ENCODE assay signal across 8 mouse cellular contexts in the genomic region with DNA sequence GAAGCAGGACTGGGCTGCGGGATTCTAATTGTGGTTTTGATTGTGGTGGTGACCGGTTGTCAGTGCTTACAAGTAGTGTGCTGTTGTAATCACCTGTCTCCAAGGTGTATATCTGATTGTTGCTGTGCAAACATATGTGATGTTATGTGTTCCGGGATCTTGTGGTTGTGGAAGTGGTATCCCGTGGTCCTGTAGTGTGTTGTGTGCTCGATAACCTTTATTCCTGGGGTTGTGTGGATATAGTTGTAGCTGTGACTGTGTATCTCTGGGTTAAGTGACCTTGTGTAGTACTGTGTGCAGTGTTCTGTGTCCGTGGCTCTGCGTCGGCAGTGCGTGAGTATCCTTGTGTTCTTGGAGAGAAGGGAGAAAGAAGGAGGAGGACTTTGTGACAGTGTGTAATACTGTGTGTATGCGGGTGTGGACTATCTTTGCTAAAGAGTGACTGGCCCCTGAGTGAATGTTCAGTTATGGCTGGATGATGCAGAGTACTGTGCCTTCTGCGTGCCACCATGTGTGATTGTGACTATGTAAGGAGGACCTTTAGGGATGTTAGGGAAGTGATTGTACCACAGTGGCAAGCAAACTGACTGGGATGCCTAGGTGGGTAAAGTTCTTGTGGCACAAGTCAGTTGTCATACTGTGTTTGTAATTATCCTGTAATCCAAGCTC. TPM values are rescaled to one million over a fixed set of nuclear protein-coding genes. Genes with fewer than 3 reads are reported as not detected.
DNase-seq lines count a peak whose midpoint lies in the region; ATAC-seq and TF ChIP-seq lines count a peak whose summit lies in the region.

No protein-coding gene starts in this region.

- TF ChIP-seq POLR2A in CH12.LX (IDR thresholded peaks at IDR 0.05; ENCODE audit: low read depth, low read length): no peak

- peak; percentile 77 for DNase-seq in heart, adult 11 months
- no peak for DNase-seq in heart, postnatal 10 days
- DNase-seq in CH12.LX (ENCODE audit: extremely low read depth): no peak
- no peak for DNase-seq in urinary bladder, postnatal 36 days (ENCODE audit: low spot score in 2 of 2)
- DNase-seq in cerebellum, postnatal 36 days: no peak
- DNase-seq in thymus, postnatal 25 days: no peak

- TF ChIP-seq CTCF in CH12.LX (conservative IDR thresholded peaks at IDR 0.05 in 1 of 2, IDR thresholded peaks at IDR 0.05 in 1 of 2; ENCODE audit: low read depth in 2 of 2, low read length in 2 of 2): no peak

- H3K9ac ChIP-seq in CH12.LX (ENCODE audit: insufficient read depth, low read depth): peak overlapping the region; percentile 83
- peak overlapping the region; percentile 83 for H3K9ac ChIP-seq in forebrain, embryonic 15.5 days (replicated peaks)
- H3K9ac ChIP-seq in liver, embryonic 16.5 days (ENCODE audit: low read depth, low read length): peak overlapping the region; percentile 91

- no peak for TF ChIP-seq RAD21 in CH12.LX (IDR thresholded peaks at IDR 0.05; ENCODE audit: low read depth, low read length)

- H3K4me3 ChIP-seq in CH12.LX (replicated peaks in 1 of 3; ENCODE audit: low read depth in 2 of 3, low read length in 2 of 3, poor library complexity in 1 of 3): peak overlapping the region; percentile 86 to 98 (median 94)
- H3K4me3 ChIP-seq in forebrain, embryonic 15.5 days: peak overlapping the region; percentile 82
- H3K4me3 ChIP-seq in liver, embryonic 16.5 days (ENCODE audit: low read depth, low read length): peak overlapping the region; percentile 88

- H3K4me1 ChIP-seq in CH12.LX (ENCODE audit: control insufficient read depth in 1 of 2, insufficient read depth in 2 of 2): peaks cover 6 to 16% of the 10 kb centered on the region in 2 experiments
- H3K4me1 ChIP-seq in forebrain, embryonic 15.5 days: peaks cover 28% of the 10 kb centered on the region
- peaks cover 14% of the 10 kb centered on the region for H3K4me1 ChIP-seq in liver, embryonic 16.5 days (ENCODE audit: control insufficient read depth, low read depth, low read length)

- peaks cover 8 to 32% of the 10 kb centered on the region in 2 experiments for H3K36me3 ChIP-seq in CH12.LX (replicated peaks in 1 of 2; ENCODE audit: control insufficient read depth in 1 of 2, insufficient read depth in 1 of 2, low read length in 1 of 2)
- peaks cover 19% of the 10 kb centered on the region for H3K36me3 ChIP-seq in forebrain, embryonic 15.5 days
- H3K36me3 ChIP-seq in liver, embryonic 16.5 days (ENCODE audit: control insufficient read depth, insufficient read depth): peaks cover 7% of the 10 kb centered on the region; the same call in 1 of the 2 replicates

- peaks cover 39% of the 10 kb centered on the region for H3K79me2 ChIP-seq in CH12.LX (replicated peaks; ENCODE audit: control insufficient read depth, extremely low read depth, insufficient read depth, poor library complexity, severe bottlenecking)

- in situ Hi-C loops in CH12.LX (cut with MboI; ENCODE audit: low pct_ligation_motif_present, low pct_unique_long_range_greater_than_20kb, low sequenced_read_pairs): no loop called here

- ATAC-seq in forebrain, embryonic 15.5 days (replicated peaks): peak; percentile 46
- ATAC-seq in liver, embryonic 16.5 days (ENCODE audit: low read depth): no peak

- H3K9me3 ChIP-seq in CH12.LX (replicated peaks; ENCODE audit: low read length): peaks cover 20% of the 10 kb centered on the region
- 0 out of 2 replicates have a peak, but pooled peaks cover 4% of the 10 kb centered on the region for H3K9me3 ChIP-seq in forebrain, embryonic 15.5 days
- no peaks in the 10 kb centered on the region for H3K9me3 ChIP-seq in liver, embryonic 16.5 days (replicated peaks; ENCODE audit: control insufficient read depth, low read length)

- no peaks in the 10 kb centered on the region for H3K27me3 ChIP-seq in CH12.LX (replicated peaks)
- no peaks in the 10 kb centered on the region for H3K27me3 ChIP-seq in forebrain, embryonic 15.5 days
- H3K27me3 ChIP-seq in liver, embryonic 16.5 days (ENCODE audit: control insufficient read depth, insufficient read depth, low read depth, low read length): no peaks in the 10 kb centered on the region

- intact Hi-C loops in heart, postnatal 10 days (cut with DNase I): no loop called here

- 26% methylated on average over 11 of the region's 11 CpGs for WGBS in forebrain, embryonic 15.5 days
- WGBS in liver, embryonic 16.5 days (ENCODE audit: insufficient replicate concordance): 17% methylated on average over 11 of the region's 11 CpGs

- no peak for TF ChIP-seq EP300 in CH12.LX (IDR thresholded peaks at IDR 0.05; ENCODE audit: low read length)

- peak overlapping the region; percentile 71 for H3K4me2 ChIP-seq in CH12.LX (ENCODE audit: insufficient read depth, low read depth, poor library complexity, severe bottlenecking)
- peak overlapping the region; percentile 58 for H3K4me2 ChIP-seq in forebrain, embryonic 15.5 days (replicated peaks)
- peak overlapping the region; percentile 89 for H3K4me2 ChIP-seq in liver, embryonic 16.5 days (ENCODE audit: low read depth, low read length)

- dilution Hi-C loops in CH12.LX (cut with MboI; ENCODE audit: extremely low pct_ligation_motif_present, extremely low pct_unique_long_range_greater_than_20kb, low sequenced_read_pairs): no loop called here

- H3K27ac ChIP-seq in CH12.LX (ENCODE audit: insufficient read depth, low read depth): no peak overlapping the region
- H3K27ac ChIP-seq in forebrain, embryonic 15.5 days (replicated peaks): peak overlapping the region; percentile 91
- peak overlapping the region; percentile 88 for H3K27ac ChIP-seq in liver, embryonic 16.5 days (ENCODE audit: low read length)

TF ChIP-seq in CH12.LX, 34 proteins besides CTCF, POLR2A, EP300 and RAD21:
- TF ChIP-seq ZMIZ1 (IDR thresholded peaks at IDR 0.05; ENCODE audit: low read depth, low read length) (0 out of 2 replicates have a peak, but pooled peaks have one; percentile 32), ELF1 (IDR thresholded peaks at IDR 0.05; ENCODE audit: low read depth, low read length) (no peak)

RNA-seq across cellular contexts. Expression of a gene that starts 0.9 kb away (rescaled TPM):
- 10 to 100 TPM; 39.0 to 42.5 TPM for total RNA-seq in heart, postnatal 10 days (2021)
- total RNA-seq in CH12.LX (2012; rRNA removed) (43.1 and 45.1 TPM in 2 replicates), CH12.LX (2014; rRNA removed) (44.5 and 45.0 TPM in 2 replicates)
- polyA plus RNA-seq in CH12.LX (2012; ENCODE audit: insufficient read length, low read depth): 42.0 and 47.8 TPM in 2 replicates
- polyA plus RNA-seq in forebrain, embryonic 15.5 days (2015; fragmentation: Nextera tagmentation; extraction: Ambion mirVana): 16.1 and 18.4 TPM in 2 replicates
- 3.7 TPM in 2 replicates for polyA plus RNA-seq in liver, embryonic 16.5 days (2015; fragmentation: Nextera tagmentation; extraction: Ambion mirVana)

RNA-seq across cellular contexts. Expression of a gene that starts 13.5 kb away (rescaled TPM):
- 1,000 to 10,000 TPM; 1,192 to 1,277 TPM for total RNA-seq in heart, postnatal 10 days (2021)
- total RNA-seq in CH12.LX (2012; rRNA removed) (5.5 and 14.0 TPM in 2 replicates), CH12.LX (2014; rRNA removed) (9.9 and 15.2 TPM in 2 replicates)
- polyA plus RNA-seq in CH12.LX (2012; ENCODE audit: insufficient read length, low read depth): 1.6 and 4.2 TPM in 2 replicates
- polyA plus RNA-seq in forebrain, embryonic 15.5 days (2015; fragmentation: Nextera tagmentation; extraction: Ambion mirVana): 3.3 and 4.2 TPM in 2 replicates
- 6.6 and 9.1 TPM in 2 replicates for polyA plus RNA-seq in liver, embryonic 16.5 days (2015; fragmentation: Nextera tagmentation; extraction: Ambion mirVana)

RNA-seq across cellular contexts. Expression of a gene that starts 28.2 kb away (rescaled TPM):
- 100 to 1,000 TPM; 303 to 326 TPM for total RNA-seq in heart, postnatal 10 days (2021)
- total RNA-seq in CH12.LX (2012; rRNA removed) (85.8 and 101 TPM in 2 replicates), CH12.LX (2014; rRNA removed) (207 and 219 TPM in 2 replicates)
- polyA plus RNA-seq in CH12.LX (2012; ENCODE audit: insufficient read length, low read depth): 218 and 233 TPM in 2 replicates
- polyA plus RNA-seq in forebrain, embryonic 15.5 days (2015; fragmentation: Nextera tagmentation; extraction: Ambion mirVana): 62.5 and 67.8 TPM in 2 replicates
- 29.6 and 30.7 TPM in 2 replicates for polyA plus RNA-seq in liver, embryonic 16.5 days (2015; fragmentation: Nextera tagmentation; extraction: Ambion mirVana)

RNA-seq across cellular contexts. Expression of a gene that starts 48.7 kb away (rescaled TPM):
- total RNA-seq in heart, postnatal 10 days (2021): 1 to 10 TPM; 4.5 to 6.5 TPM
- total RNA-seq in CH12.LX (2012; rRNA removed) (4.7 and 5.7 TPM in 2 replicates), CH12.LX (2014; rRNA removed) (3.9 and 4.7 TPM in 2 replicates)
- polyA plus RNA-seq in CH12.LX (2012; ENCODE audit: insufficient read length, low read depth): 2.1 and 3.3 TPM in 2 replicates
- 24.9 and 25.5 TPM in 2 replicates for polyA plus RNA-seq in forebrain, embryonic 15.5 days (2015; fragmentation: Nextera tagmentation; extraction: Ambion mirVana)
- 1.0 and 1.4 TPM in 2 replicates for polyA plus RNA-seq in liver, embryonic 16.5 days (2015; fragmentation: Nextera tagmentation; extraction: Ambion mirVana)
